Mouse (Mus musculus): ENCODE results near the gene Vangl1.
"Not testable (repeated sequence)": the region's sequence is repeated elsewhere in the genome, so short reads cannot be mapped to it uniquely, and the experiment has no call there.

Vangl1 gene

GRCm38 (mm10) chr3:102169197-102169905, 35.1 kb downstream of the Vangl1 start:
- DNase-seq (ENCODE audit: low spot score in 2 of 2) = peak; percentile 90 to 97

GRCm38 (mm10) chr3:102167555-102168210, 36.8 kb downstream of the Vangl1 start:
- DNase-seq (ENCODE audit: low spot score in 2 of 2) = no peak

GRCm38 (mm10) chr3:102166794-102167193, 37.7 kb downstream of the Vangl1 start:
- DNase-seq (ENCODE audit: low spot score in 2 of 2) = no peak

GRCm38 (mm10) chr3:102166287-102166620, 38.2 kb downstream of the Vangl1 start:
- DNase-seq (ENCODE audit: low spot score in 2 of 2) = no peak

- DNase-seq (ENCODE audit: low spot score in 2 of 2) = no peak
Measured at GRCm38 (mm10) chr3:102165536-102166286, 38.8 kb downstream of the Vangl1 start.

GRCm38 (mm10) chr3:102164911-102165310, 39.6 kb downstream of the Vangl1 start:
- no peak for DNase-seq (ENCODE audit: low spot score in 2 of 2)

GRCm38 (mm10) chr3:102163861-102164260, 40.6 kb downstream of the Vangl1 start:
- not testable (repeated sequence) for DNase-seq (ENCODE audit: low spot score in 2 of 2)

- peak in 1 of 2 experiments; percentile 21 for DNase-seq (ENCODE audit: low spot score in 2 of 2)
Measured at GRCm38 (mm10) chr3:102159423-102160325, 44.8 kb downstream of the Vangl1 start.

GRCm38 (mm10) chr3:102158759-102159422, 45.6 kb downstream of the Vangl1 start:
- DNase-seq (ENCODE audit: low spot score in 2 of 2) = no peak

GRCm38 (mm10) chr3:102157652-102158051, 46.8 kb downstream of the Vangl1 start:
- DNase-seq (ENCODE audit: low spot score in 2 of 2) = no peak

- no peak for DNase-seq (ENCODE audit: low spot score in 2 of 2)
Measured at GRCm38 (mm10) chr3:102156737-102157136, 47.8 kb downstream of the Vangl1 start.

- no peak for DNase-seq (ENCODE audit: low spot score in 2 of 2)
Measured at GRCm38 (mm10) chr3:102154107-102154506, 50.4 kb downstream of the Vangl1 start.

GRCm38 (mm10) chr3:102152872-102153271, 51.6 kb downstream of the Vangl1 start:
- no peak for DNase-seq (ENCODE audit: low spot score in 2 of 2)

- no peak for DNase-seq (ENCODE audit: low spot score in 2 of 2)
Measured at GRCm38 (mm10) chr3:102152471-102152870, 52.0 kb downstream of the Vangl1 start.

GRCm38 (mm10) chr3:102151850-102152249, 52.6 kb downstream of the Vangl1 start:
- DNase-seq (ENCODE audit: low spot score in 2 of 2) = no peak

- DNase-seq (ENCODE audit: low spot score in 2 of 2) = no peak
Measured at GRCm38 (mm10) chr3:102149941-102150340, 54.6 kb downstream of the Vangl1 start.

- DNase-seq (ENCODE audit: low spot score in 2 of 2) = no peak
Measured at GRCm38 (mm10) chr3:102147189-102147588, 57.3 kb downstream of the Vangl1 start.

- no peak for DNase-seq (ENCODE audit: low spot score in 2 of 2)
Measured at GRCm38 (mm10) chr3:102146428-102146827, 58.1 kb downstream of the Vangl1 start.

- no peak for DNase-seq (ENCODE audit: low spot score in 2 of 2)
Measured at GRCm38 (mm10) chr3:102145645-102146386, 58.7 kb downstream of the Vangl1 start.

- DNase-seq (ENCODE audit: low spot score in 2 of 2) = no peak
Measured at GRCm38 (mm10) chr3:102144401-102144800, 60.1 kb downstream of the Vangl1 start.
